Mouse (Mus musculus): ENCODE measurements around the gene Tapt1.

DNA sequence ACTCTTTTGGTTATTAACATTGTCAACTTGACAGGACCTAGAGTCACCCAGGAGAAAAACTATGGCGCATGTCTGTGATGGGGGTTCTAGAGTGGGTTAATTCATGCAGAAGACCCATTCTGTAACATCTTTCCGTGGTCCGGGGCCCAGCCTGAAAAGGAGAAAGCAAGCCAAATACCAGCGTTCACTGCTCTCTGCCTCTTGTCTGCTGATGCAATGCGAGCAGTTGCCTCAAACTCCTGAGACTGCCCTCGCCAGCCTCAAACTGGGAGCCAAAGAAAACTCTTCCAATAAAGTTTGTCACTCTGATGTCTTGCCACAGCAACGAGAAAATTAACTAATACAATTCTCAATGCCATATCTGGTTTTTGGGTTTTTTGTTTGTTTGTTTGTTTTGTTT is 8.2 kb upstream of the Tapt1 start:
- TF ChIP-seq POLR2A (IDR thresholded peaks at IDR 0.05; ENCODE audit: extremely low read depth, insufficient read depth, low read length) (no peak), CTCF (IDR thresholded peaks at IDR 0.05; ENCODE audit: low read depth, low read length) (no peak)
